Mouse (Mus musculus) CH12F3 (cell line): Measurements from ENCODE around the gene Atp8a1.

Experiments
- in situ Hi-C: fragments of 300-500 bp; cut with MboI; formaldehyde crosslinking; loops from 2 replicates; pipeline ENCODE4 v1.14.3; 2020; ENCODE audit warnings: low sequenced_read_pairs

Atp8a1 gene

GRCm38 (mm10) chr5:67847253-67848165 lies at the start of gene Atp8a1:
TSS of gene Atp8a1 (minus strand) at chr5:67847434.
- in situ Hi-C loops, result no loop called here

- in situ Hi-C loops, result no loop called here
Observed at GRCm38 (mm10) chr5:67884422-67885210, 37.4 kb upstream of the Atp8a1 start.

- in situ Hi-C loops, result no loop called here
Observed at GRCm38 (mm10) chr5:67883564-67884171, 36.4 kb upstream of the Atp8a1 start.

DNA sequence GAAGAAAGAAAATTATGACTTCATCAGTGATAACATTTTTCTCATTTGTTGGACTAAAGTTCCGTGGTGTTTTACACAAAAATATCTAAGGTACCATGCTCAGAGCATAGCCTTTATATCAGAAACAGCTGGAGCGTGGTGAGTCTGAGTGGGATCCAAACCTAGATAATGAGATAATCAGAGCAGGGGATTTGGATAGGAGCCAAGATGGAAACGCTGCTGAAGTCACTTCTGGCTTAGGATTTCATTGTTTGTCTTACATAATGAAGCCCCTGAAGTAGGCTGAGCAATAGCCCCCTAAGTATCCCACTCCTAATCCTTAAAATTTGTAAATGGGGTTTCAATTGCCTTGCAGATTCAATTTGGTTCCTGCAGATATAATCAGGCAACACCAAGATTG lies 24.2 kb upstream of the Atp8a1 start:
- in situ Hi-C loops, result no loop called here

GRCm38 (mm10) chr5:67866221-67866620 lies 19.0 kb upstream of the Atp8a1 start:
- in situ Hi-C loops, result no loop called here

- in situ Hi-C loops, result no loop called here
Observed at GRCm38 (mm10) chr5:67865670-67866069, 18.4 kb upstream of the Atp8a1 start.

- in situ Hi-C loops, result no loop called here
Observed at GRCm38 (mm10) chr5:67864508-67865060, 17.4 kb upstream of the Atp8a1 start.

- in situ Hi-C loops, result no loop called here
Observed at GRCm38 (mm10) chr5:67863950-67864391, 16.7 kb upstream of the Atp8a1 start.

- in situ Hi-C loops, result no loop called here
Observed at GRCm38 (mm10) chr5:67854963-67855606, 7.9 kb upstream of the Atp8a1 start.

DNA sequence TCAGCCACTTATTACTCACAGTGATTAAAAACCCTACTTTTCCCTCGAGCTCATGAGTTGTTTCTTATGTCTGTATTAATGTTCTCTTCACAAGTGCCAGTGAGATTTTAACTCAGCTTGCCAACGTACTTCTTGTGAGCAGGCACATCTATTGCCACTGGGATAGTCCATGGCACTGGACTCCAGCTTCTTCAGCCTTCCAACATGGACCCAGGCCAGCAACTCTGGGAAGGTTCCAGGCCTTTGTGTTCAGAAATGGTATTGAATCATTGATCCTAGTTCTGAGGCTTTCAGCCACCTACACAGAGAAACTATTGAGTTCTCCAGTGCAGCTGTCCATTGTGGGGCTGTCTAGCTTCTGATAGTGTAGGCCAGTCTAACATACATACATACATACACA lies 5.6 kb upstream of the Atp8a1 start:
- in situ Hi-C loops, result no loop called here

- in situ Hi-C loops, result no loop called here
Observed at GRCm38 (mm10) chr5:67849411-67849810, 2.2 kb upstream of the Atp8a1 start.

DNA sequence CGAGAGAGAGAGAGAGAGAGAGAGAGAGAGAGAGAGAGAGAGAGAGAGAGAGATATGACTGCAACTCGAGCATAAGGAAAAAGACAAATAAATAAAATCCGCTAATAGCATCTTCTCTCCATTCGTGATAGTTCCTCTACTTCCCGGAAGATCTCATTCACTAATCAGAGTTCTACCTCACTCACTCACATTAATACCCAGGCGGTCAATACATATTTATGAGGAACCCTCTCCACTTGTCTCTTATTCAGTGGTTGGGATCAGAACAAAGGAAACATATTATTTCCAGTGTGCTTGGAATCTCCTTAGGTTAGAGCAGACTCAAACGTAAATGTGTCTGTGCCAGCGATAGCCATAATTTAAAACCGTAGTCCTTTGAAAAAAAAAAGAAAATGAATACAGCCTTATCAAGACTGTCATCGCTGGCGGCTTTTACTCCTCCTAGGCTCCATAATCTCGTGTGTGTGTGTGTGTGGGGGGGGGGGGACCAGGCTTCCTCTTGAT lies 1.3 kb upstream of the Atp8a1 start:
- in situ Hi-C loops, result no loop called here

GRCm38 (mm10) chr5:67846361-67847224 lies 641 bp downstream of the Atp8a1 start:
- in situ Hi-C loops, result no loop called here

GRCm38 (mm10) chr5:67845190-67845691 lies 2.0 kb downstream of the Atp8a1 start:
- in situ Hi-C loops, result no loop called here

- in situ Hi-C loops, result no loop called here
Observed at GRCm38 (mm10) chr5:67844070-67844469, 3.2 kb downstream of the Atp8a1 start.

DNA sequence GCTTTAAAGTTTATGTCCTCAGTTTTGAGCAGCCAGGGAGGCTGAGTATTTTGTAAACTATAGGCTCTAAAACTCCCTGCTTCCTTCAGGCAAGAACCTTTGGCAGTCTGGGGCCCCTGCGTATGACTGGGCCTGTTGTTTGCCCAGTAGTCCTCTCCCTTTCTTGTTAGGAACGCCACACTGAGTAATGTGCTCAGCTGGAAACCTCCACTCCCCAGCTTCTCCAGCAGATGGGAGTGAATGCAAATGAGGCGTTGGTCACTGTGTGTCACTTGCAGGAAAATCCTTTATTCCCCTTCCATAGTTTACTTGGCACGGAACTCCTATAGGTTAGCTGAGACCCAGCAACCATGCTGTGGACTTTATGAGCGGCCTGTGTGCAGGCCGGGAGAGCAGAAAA lies 4.9 kb downstream of the Atp8a1 start:
- in situ Hi-C loops, result no loop called here

GRCm38 (mm10) chr5:67833841-67834240 lies 13.4 kb downstream of the Atp8a1 start:
- in situ Hi-C loops, result no loop called here

- in situ Hi-C loops, result no loop called here
Observed at GRCm38 (mm10) chr5:67831293-67832147, 15.7 kb downstream of the Atp8a1 start.
